Mouse (Mus musculus) midbrain, embryonic 16.5 days (tissue): ENCODE results near the gene Gm21788. TPM values are rescaled to one million over a fixed set of nuclear protein-coding genes. Genes with fewer than 3 reads are reported as not detected.
"Not testable (repeated sequence)": the region's sequence is repeated elsewhere in the genome, so short reads cannot be mapped to it uniquely, and the experiment has no call there.

ENCODE experiments used
- ATAC-seq: fragments of 200-750 bp; cut with Nextera tagmentation; 2 replicates; pipeline ENCODE4 v1.8.0; 2017; ENCODE audit warnings: moderate TSS enrichment
- H3K27ac ChIP-seq: fragments of 300-500 bp; sonication (generic); 2 replicates; pipeline ENCODE4 v1.5.1; 2014; ENCODE audit warnings: mild to moderate bottlenecking, low read length, mixed read lengths
- H3K27me3 ChIP-seq: fragments of 300-500 bp; sonication (generic); 2 replicates; pipeline ENCODE4 v1.6.1; 2014; ENCODE audit warnings: low read depth, low read length, mixed read lengths; ENCODE audit not compliant: control insufficient read depth, insufficient read depth
- H3K36me3 ChIP-seq: fragments of 300-500 bp; sonication (generic); 2 replicates; pipeline ENCODE4 v1.6.1; 2014; ENCODE audit warnings: mild to moderate bottlenecking, low read length, moderate library complexity, mixed read lengths; ENCODE audit not compliant: control insufficient read depth, insufficient read depth
- H3K4me1 ChIP-seq: fragments of 300-500 bp; sonication (generic); 2 replicates; pipeline ENCODE4 v1.6.1; 2014; ENCODE audit warnings: mild to moderate bottlenecking, low read length, mixed read lengths; ENCODE audit not compliant: control insufficient read depth, insufficient read depth
- H3K4me2 ChIP-seq: fragments of 300-500 bp; sonication (generic); 2 replicates; pipeline ENCODE4 v1.6.1; 2014; ENCODE audit warnings: mild to moderate bottlenecking, low read length, mixed read lengths
- H3K4me3 ChIP-seq: fragments of 300-500 bp; sonication (generic); 2 replicates; pipeline ENCODE4 v1.5.1; 2014; ENCODE audit warnings: low read depth, mild to moderate bottlenecking, low read length, moderate library complexity, mixed read lengths
- H3K9ac ChIP-seq: fragments of 300-500 bp; sonication (generic); 2 replicates; pipeline ENCODE4 v1.6.1; 2014; ENCODE audit warnings: low read depth, low read length, mixed read lengths
- H3K9me3 ChIP-seq: fragments of 300-500 bp; sonication (generic); replicated peaks from 2 replicates; pipeline ENCODE4 v1.6.1; 2014; ENCODE audit warnings: mild to moderate bottlenecking, low read length, mixed read lengths; ENCODE audit not compliant: control insufficient read depth, poor library complexity, severe bottlenecking
- WGBS: fragments of 180-500 bp; shearing (Covaris S2); extraction: QIAGEN DNeasy Blood & Tissue Kit; methylation state at CpG from one replicate; pipeline ENCODE4 v1.1.7; 2014; 5-methylcytosine and 5-hydroxymethylcytosine counted together
- polyA plus RNA-seq: library from polyadenylated mRNA; unstranded; fragments of >200 nt; fragmentation: Nextera tagmentation; extraction: Ambion mirVana; gene quantifications from 2 replicates; pipeline ENCODE4 v1.2.1, GENCODE M21; 2015

Gm21788 gene
- not detected in 2 replicates for polyA plus RNA-seq

DNA sequence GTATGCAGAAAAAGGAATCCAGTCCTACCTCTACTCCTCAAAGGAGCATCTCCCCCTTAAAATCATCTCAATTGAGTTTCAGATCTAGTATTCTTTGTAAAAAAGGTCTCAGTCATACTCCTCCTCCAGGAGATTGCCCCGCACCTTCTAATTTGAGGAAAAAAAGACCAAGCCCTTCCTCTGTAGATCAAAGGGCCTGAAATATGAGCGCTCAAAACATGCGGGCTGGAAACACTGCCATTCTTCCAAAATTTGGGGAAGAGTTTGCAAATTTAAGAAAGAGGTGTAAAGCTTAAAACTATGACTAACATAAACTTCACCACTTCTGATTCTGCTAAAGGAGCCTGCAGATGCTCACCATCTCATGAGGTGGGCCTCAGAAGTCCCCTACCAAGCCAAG lies at the start of gene Gm21788:
Gene Gm21788, plus strand, starts transcription at position 301 of the 400 bp plus-strand sequence.
- not testable (repeated sequence) for H3K9me3 ChIP-seq, H3K36me3 ChIP-seq, H3K4me2 ChIP-seq, H3K27me3 ChIP-seq, H3K4me1 ChIP-seq, H3K4me3 ChIP-seq, ATAC-seq, H3K27ac ChIP-seq, H3K9ac ChIP-seq
- WGBS, result no CpG with 5 or more reads among the region's 3 CpGs

Other genes with a start within 250 kb of the Gm21788 start
- not detected in 2 replicates for gene Gm21244, start 235.7 kb upstream of the Gm21788 start, polyA plus RNA-seq
- gene Gm28998, start 151.2 kb upstream of the Gm21788 start, polyA plus RNA-seq, result not detected in 2 replicates
- gene Gm20826, start 233.5 kb downstream of the Gm21788 start, polyA plus RNA-seq, result 0.04 TPM in 1 of 2 replicates, not detected in the other